Mouse (Mus musculus) midbrain, embryonic 15.5 days (tissue): Measurements from ENCODE around the gene Gm3264. TPM values are rescaled to one million over a fixed set of nuclear protein-coding genes. Genes with fewer than 3 reads are reported as not detected.
"Not testable (repeated sequence)": the region's sequence is repeated elsewhere in the genome, so short reads cannot be mapped to it uniquely, and the experiment has no call there.

Source experiments
- ATAC-seq: fragments of 200-750 bp; cut with Nextera tagmentation; replicated peaks from 2 replicates; pipeline ENCODE4 v1.8.0; 2017; ENCODE audit warnings: moderate TSS enrichment
- H3K27ac ChIP-seq: fragments of 300-500 bp; sonication (generic); 2 replicates; pipeline ENCODE4 v1.5.1; 2015; ENCODE audit warnings: mild to moderate bottlenecking, inconsistent platforms
- H3K27me3 ChIP-seq: fragments of 300-500 bp; sonication (generic); replicated peaks from 2 replicates; pipeline ENCODE4 v1.6.1; 2015; ENCODE audit warnings: inconsistent platforms
- H3K36me3 ChIP-seq: fragments of 300-500 bp; sonication (generic); replicated peaks from 2 replicates; pipeline ENCODE4 v1.6.1; 2015; ENCODE audit warnings: inconsistent platforms
- H3K4me1 ChIP-seq: fragments of 300-500 bp; sonication (generic); 2 replicates; pipeline ENCODE4 v1.6.1; 2015; ENCODE audit warnings: inconsistent platforms
- H3K4me2 ChIP-seq: fragments of 300-500 bp; sonication (generic); 2 replicates; pipeline ENCODE4 v1.6.1; 2015; ENCODE audit warnings: inconsistent platforms, mild to moderate bottlenecking, moderate library complexity
- H3K4me3 ChIP-seq: fragments of 300-500 bp; sonication (generic); 2 replicates; pipeline ENCODE4 v1.5.1; 2015; ENCODE audit warnings: mild to moderate bottlenecking, inconsistent platforms
- H3K9ac ChIP-seq: fragments of 300-500 bp; sonication (generic); 2 replicates; pipeline ENCODE4 v1.6.1; 2015; ENCODE audit warnings: mild to moderate bottlenecking, inconsistent platforms
- H3K9me3 ChIP-seq: fragments of 300-500 bp; sonication (generic); 2 replicates; pipeline ENCODE4 v1.6.1; 2016; ENCODE audit warnings: inconsistent platforms
- WGBS: fragments of 180-500 bp; shearing (Covaris S2); methylation state at CpG from one replicate; pipeline ENCODE4 v1.1.7; 2015; ENCODE audit warnings: mixed read lengths; 5-methylcytosine and 5-hydroxymethylcytosine counted together
- polyA plus RNA-seq: library from polyadenylated mRNA; unstranded; fragments of >200 nt; fragmentation: Nextera tagmentation; extraction: Ambion mirVana; gene quantifications from 2 replicates; pipeline ENCODE4 v1.2.1, GENCODE M21; 2015

Gene Gm3264
- polyA plus RNA-seq, result 4.4 and 5.2 TPM in 2 replicates

- not testable (repeated sequence) for H3K36me3 ChIP-seq, H3K27me3 ChIP-seq, H3K4me1 ChIP-seq, ATAC-seq, H3K9me3 ChIP-seq
- WGBS, result 7% methylated on average over 34 of the region's 59 CpGs
- Histone ChIP-seq H3K4me2 (peak within 1 kb of the TSS; percentile 49), H3K4me3 (peak within 1 kb of the TSS; percentile 48), H3K27ac (peak within 1 kb of the TSS; percentile 58), H3K9ac (peak within 1 kb of the TSS; percentile 57)
These were observed at the start of gene Gm3264 for GRCm38 (mm10) chr14:4855299-4855980. TSS of gene Gm3264 (plus strand) at chr14:4855576.

- not testable (repeated sequence) for H3K36me3 ChIP-seq, H3K27ac ChIP-seq, H3K4me3 ChIP-seq, H3K27me3 ChIP-seq, H3K4me1 ChIP-seq, ATAC-seq, H3K9me3 ChIP-seq, H3K4me2 ChIP-seq, H3K9ac ChIP-seq
- 86% methylated on average over 6 of the region's 6 CpGs for WGBS
These were observed 49.0 kb upstream of the Gm3264 start for GRCm38 (mm10) chr14:4806421-4806820.

DNA sequence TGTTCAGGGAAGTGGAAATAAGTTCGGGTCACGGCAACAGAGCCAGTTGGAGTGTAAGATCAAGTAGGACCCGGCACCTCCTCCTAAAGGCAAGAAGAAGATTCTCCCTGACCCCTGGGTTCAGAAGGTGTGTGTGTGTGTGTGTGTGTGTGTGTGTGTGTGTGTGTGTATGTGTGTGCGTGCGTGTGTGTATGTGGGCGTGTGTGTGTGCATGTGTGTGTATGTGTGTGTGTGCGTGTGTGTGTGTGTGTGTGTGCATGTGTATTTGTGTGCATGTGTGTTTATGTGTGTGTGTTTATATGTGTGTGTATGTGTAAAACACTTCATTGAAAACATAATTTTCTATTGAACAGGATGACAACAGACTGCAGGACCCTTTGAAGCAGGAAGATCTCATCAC, 33.4 kb upstream of the Gm3264 start:
- H3K9ac ChIP-seq, H3K36me3 ChIP-seq, H3K4me1 ChIP-seq, ATAC-seq, H3K9me3 ChIP-seq, H3K4me3 ChIP-seq, H3K4me2 ChIP-seq, H3K27ac ChIP-seq, H3K27me3 ChIP-seq: not testable (repeated sequence)
- WGBS, result 90% methylated on average over 2 of the region's 7 CpGs

- ATAC-seq, H3K4me2 ChIP-seq: not testable (repeated sequence)
- 67% methylated on average over 1 of the region's 4 CpGs for WGBS
These were observed 17.6 kb upstream of the Gm3264 start, which contains the start of gene Gm3269 for GRCm38 (mm10) chr14:4837806-4838205. TSS of gene Gm3269 (plus strand) at chr14:4838106.

DNA sequence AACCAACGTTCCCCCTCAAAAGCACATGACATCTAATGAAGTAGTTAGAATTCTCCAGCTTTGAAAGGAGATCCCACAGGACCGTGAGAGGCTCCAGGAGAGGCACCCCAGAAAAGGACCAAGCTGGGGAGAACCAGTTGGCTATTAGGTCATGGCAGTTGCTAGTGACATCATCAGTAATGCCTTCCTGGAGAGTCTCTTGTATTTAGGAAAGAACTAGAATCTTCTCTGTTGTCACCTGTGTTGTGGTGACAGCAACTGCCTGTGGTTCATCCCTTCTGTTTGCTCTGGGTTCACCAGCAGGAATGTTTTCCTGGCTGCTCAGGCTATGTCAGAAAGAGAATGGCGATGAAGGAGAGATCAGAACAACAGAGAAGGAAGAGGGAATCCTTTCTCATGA, 36.7 kb downstream of the Gm3264 start, which contains the start of gene Gm3278:
Gene Gm3278, plus strand, starts transcription at position 301 of the 400 bp plus-strand sequence.
- not testable (repeated sequence) for H3K27ac ChIP-seq, H3K36me3 ChIP-seq, ATAC-seq, H3K4me3 ChIP-seq, H3K4me2 ChIP-seq, H3K4me1 ChIP-seq, H3K9me3 ChIP-seq, H3K9ac ChIP-seq, H3K27me3 ChIP-seq
- WGBS, result 82% methylated on average over 1 of the region's 3 CpGs

More at GRCm38 (mm10) chr14:4837806-4838205, 17.6 kb upstream of the Gm3264 start, which contains the start of gene Gm3269:
- not testable (repeated sequence) for H3K36me3 ChIP-seq, H3K4me3 ChIP-seq, H3K9ac ChIP-seq, H3K27me3 ChIP-seq, H3K4me1 ChIP-seq, H3K9me3 ChIP-seq, H3K27ac ChIP-seq

Other genes with a start within 250 kb of the Gm3264 start
- gene Gm8159, start 223.2 kb upstream of the Gm3264 start, polyA plus RNA-seq, result not detected in 2 replicates
- 1.0 and 1.4 TPM in 2 replicates for gene Gm3239, start 191.4 kb upstream of the Gm3264 start, polyA plus RNA-seq
- not detected in 2 replicates for gene Gm7876, start 146.3 kb upstream of the Gm3264 start, polyA plus RNA-seq
- gene Gm3252, start 128.8 kb upstream of the Gm3264 start, polyA plus RNA-seq, result 3.3 and 3.4 TPM in 2 replicates
- not detected in 2 replicates for gene Gm9602, start 79.2 kb upstream of the Gm3264 start, polyA plus RNA-seq
- not detected in 2 replicates for gene Gm3269, start 17.5 kb upstream of the Gm3264 start, polyA plus RNA-seq
- not detected in 2 replicates for gene Gm3278, start 36.8 kb downstream of the Gm3264 start, polyA plus RNA-seq
- gene Gm8297, start 128.4 kb downstream of the Gm3264 start, polyA plus RNA-seq, result not detected in 2 replicates
- 1.0 TPM in 1 of 2 replicates, not detected in the other for gene Gm3298, start 160.3 kb downstream of the Gm3264 start, polyA plus RNA-seq
- not detected in 2 replicates for gene 4930555G01Rik, start 195.1 kb downstream of the Gm3264 start, polyA plus RNA-seq
- gene Gm8281, start 215.5 kb downstream of the Gm3264 start, polyA plus RNA-seq, result 10.7 and 12.0 TPM in 2 replicates